Mouse (Mus musculus): ENCODE data around the gene Rcor1.

Rcor1 gene

DNA sequence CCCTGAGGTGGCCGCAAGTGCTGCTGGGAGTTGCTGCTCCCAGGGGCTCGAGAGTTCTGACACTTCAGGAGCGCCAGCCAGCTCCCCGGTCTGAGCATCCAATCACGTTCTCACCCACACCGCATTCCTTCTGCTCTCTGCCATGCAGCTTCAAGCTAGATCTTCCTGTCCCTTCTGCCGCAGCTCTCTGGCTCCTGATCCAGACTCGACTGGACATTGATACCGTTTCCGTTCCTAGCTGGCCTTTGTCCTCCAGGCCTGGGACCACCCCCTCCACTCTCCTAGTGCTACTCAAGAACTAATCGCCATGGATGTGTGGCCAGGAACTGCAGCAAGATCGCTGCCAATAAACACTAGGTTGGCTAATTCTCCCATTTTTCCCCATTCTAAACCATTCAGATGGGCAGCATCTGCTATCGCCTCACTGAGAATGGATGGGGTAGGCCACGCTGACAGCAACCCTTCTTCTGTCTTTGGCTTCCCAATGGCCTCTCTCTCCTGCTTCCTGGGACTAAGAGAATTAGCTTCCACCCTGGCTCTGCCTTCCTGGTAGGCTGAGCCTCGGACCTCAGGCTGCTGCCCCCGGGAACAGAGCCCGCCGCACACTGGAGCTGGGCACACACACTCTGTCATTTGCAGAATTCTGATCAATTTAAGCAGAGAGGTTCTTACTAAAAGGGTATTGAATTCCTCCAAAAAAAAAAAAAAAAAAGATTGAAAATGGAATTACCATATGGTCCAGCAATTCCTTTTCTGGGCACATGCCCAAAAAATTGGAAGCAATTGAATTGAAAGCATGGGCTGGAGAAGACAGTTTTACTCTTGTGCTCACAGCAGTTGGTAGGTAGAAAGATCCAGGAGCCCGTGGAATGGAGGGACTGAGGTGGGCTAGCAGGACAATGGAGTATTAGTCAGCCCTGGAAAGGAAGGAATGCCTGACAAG lies 95.9 kb downstream of the Rcor1 start:
- DNase-seq (ENCODE audit: low spot score), result no peak

DNA sequence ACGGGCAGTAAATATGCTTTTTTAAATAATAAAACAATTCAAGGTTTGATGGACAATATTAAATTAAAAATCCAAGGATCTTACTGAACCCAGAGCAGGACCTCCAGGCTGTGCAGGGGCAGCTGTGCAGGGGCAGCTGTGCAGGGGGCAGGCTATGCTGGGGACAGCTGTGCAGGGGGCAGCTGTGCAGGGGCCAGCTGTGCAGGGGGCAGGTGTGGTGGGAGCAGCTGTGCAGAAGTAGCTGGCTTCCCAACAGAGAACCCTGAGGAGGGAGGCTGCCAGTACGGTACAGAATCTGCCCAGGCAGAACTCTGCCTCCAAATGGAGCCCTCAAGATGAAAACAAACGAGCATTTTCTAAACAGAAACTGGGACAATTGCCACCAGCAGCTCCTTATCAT lies 96.8 kb downstream of the Rcor1 start:
- DNase-seq (ENCODE audit: low spot score), result no peak

GRCm38 (mm10) chr12:111137079-111137478 lies 97.9 kb downstream of the Rcor1 start:
- DNase-seq (ENCODE audit: low spot score), result no peak

- DNase-seq (ENCODE audit: low spot score), result peak; percentile 60
Observed at GRCm38 (mm10) chr12:111143005-111143508, 103.9 kb downstream of the Rcor1 start.

- no peak for DNase-seq (ENCODE audit: low spot score)
Observed at GRCm38 (mm10) chr12:111143509-111144063, 104.4 kb downstream of the Rcor1 start.

GRCm38 (mm10) chr12:111144598-111144997 lies 105.4 kb downstream of the Rcor1 start:
- DNase-seq (ENCODE audit: low spot score), result no peak

DNA sequence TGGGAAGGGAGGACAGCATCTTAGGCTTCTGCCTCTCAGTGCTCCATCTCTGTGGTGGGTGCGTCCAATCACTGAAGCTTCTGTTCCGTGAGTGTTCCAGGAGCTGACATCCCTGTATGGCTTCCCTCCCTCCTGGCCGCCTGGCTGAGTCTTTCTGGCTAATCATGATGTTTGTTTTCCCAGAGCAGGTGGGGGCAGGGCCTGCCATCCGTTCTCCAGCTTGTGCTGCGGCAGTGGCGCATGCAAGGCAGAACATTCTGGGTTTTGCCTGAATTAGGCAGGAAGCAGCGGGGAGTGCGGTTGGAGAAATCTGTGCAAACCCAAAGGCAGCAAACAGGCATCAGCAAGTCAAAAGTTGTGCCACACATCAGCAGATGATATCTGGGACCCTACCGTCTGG lies 106.1 kb downstream of the Rcor1 start:
- peak; percentile 49 for DNase-seq (ENCODE audit: low spot score)

- DNase-seq (ENCODE audit: low spot score), result no peak
Observed at GRCm38 (mm10) chr12:111149495-111150235, 110.5 kb downstream of the Rcor1 start.

- DNase-seq (ENCODE audit: low spot score), result no peak
Observed at GRCm38 (mm10) chr12:111150236-111150596, 111.1 kb downstream of the Rcor1 start.

DNA sequence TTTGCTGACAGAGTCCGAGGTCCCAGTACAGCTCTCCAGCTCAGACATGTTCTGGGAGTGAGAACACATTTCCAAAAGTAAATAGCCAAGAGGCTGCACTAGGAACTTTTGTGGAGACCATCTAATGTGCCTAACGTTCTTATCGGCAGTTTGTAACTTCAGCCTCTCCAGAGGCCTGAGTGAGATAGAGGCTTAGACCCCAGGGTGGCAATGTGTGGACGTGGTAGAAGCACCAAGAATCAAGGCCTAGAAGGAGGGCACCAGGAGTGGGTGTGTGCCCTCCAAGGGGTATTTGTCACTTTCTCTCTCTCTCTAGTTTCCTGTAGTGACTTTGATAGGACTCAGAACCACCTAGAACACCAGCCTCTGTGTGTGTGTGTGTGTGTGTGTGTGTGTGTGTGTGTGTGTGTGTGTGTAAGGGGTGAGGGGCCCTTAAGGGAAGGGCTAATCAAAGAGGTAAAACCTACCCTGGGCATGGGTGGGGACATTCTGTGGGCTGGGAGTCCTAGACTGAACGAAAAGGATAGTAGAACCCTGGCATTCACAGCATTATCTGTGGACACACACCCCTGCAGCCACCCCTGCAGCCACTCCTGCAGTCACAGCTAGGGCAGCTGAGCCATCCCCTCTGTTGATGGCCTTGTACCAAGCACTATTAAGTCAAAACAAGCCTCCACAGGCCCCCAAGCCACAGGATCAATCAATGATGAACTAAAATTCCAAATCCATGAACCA lies 112.4 kb downstream of the Rcor1 start:
- no peak for DNase-seq (ENCODE audit: low spot score)

GRCm38 (mm10) chr12:111152579-111152978 lies 113.4 kb downstream of the Rcor1 start:
- DNase-seq (ENCODE audit: low spot score), result no peak

GRCm38 (mm10) chr12:111152981-111153710 lies 114.0 kb downstream of the Rcor1 start:
- DNase-seq (ENCODE audit: low spot score), result no peak

- no peak for DNase-seq (ENCODE audit: low spot score)
Observed at GRCm38 (mm10) chr12:111153946-111154345, 114.8 kb downstream of the Rcor1 start.

DNA sequence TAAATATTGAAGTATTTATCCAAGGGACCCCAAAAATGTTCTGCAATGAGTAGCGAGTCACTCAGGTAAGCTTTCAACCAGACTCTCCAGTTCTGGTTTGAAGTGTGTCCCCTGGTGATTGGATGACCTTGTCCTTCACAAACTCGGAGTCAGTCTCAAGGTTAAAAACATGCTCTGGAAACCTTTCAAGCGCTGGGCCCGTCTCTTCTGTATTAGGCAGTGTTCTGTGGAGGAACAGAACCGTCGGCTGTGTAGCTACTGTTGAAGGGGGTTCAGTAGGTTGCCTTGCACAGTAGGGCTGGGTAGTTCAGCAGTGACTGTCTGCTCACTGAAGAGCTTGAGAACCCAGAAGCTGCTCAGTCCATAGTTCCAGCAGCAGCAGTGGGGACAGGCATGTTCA lies 115.5 kb downstream of the Rcor1 start:
- DNase-seq (ENCODE audit: low spot score), result no peak

GRCm38 (mm10) chr12:111155756-111156155 lies 116.6 kb downstream of the Rcor1 start:
- DNase-seq (ENCODE audit: low spot score), result no peak

GRCm38 (mm10) chr12:111159659-111160428 lies 120.7 kb downstream of the Rcor1 start:
- DNase-seq (ENCODE audit: low spot score), result no peak

DNA sequence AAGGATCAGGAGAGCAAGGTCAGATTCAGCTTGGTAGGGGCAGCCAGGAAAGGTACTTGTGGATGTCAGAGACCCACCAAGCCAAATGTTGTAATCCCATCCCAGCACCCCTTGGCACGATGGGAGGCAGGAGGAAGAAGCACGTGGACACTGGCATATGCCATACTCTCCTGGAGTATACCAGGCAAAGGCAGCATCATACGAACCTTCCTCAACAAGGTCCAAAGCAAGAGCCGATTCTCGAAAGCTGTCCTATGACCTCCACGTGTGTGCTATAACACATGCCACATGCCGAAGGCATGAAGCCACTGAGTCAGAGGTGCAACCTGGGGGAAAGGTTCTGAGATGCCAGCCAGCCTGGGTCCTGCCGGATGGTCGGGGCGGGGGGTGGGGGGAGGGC lies 121.7 kb downstream of the Rcor1 start:
- DNase-seq (ENCODE audit: low spot score), result no peak

DNA sequence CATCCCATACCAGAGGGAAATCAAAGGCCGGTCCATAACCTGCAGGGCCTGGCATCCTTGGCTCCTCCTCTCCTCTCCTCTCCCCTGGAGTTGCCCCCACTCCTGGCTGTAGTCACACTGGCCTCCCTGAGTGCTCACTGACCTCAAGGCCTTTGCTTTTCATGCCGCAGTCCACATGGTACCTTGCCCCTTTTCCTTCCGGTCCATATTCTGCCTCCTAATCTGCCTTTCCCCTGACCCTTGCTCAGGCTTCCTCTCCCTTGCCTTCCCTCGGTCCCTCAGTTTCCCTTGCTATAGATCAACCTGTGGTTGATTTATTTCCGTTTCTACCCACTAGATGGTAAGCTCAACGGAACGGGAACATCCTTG lies 122.8 kb downstream of the Rcor1 start:
- DNase-seq (ENCODE audit: low spot score), result no peak

- peak; percentile 65 for DNase-seq (ENCODE audit: low spot score)
Observed at GRCm38 (mm10) chr12:111162312-111163061, 123.3 kb downstream of the Rcor1 start.

DNA sequence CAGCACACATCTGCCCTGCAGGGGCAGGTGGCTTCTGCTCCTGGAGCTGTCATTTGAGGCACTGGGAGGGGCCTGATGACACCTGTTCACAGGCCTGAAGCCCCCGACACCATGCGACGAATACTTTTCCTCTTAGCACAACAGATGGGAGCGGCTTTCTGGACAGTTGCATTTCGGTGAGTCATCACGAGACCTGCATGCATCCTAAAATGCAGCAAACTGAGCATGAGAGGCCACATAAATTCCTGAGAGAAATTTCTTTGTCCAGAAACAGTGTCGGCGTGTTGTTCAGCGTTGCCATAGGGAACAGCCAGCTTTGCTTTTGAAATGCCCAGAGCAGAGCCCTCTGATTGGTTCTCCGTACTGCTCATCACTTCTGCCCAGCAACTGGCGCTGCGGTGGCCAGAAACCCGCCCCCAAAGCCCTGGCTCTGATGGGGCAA lies 125.2 kb downstream of the Rcor1 start:
- peak; percentile 97 for DNase-seq (ENCODE audit: low spot score)
